Mouse (Mus musculus): Measurements from ENCODE around the gene Pbrm1. TPM values are rescaled to one million over a fixed set of nuclear protein-coding genes. Genes with fewer than 3 reads are reported as not detected.

The Pbrm1 gene
- total RNA-seq, 2 experiments from 2014 or later = 51.7 to 57.7 TPM

DNA sequence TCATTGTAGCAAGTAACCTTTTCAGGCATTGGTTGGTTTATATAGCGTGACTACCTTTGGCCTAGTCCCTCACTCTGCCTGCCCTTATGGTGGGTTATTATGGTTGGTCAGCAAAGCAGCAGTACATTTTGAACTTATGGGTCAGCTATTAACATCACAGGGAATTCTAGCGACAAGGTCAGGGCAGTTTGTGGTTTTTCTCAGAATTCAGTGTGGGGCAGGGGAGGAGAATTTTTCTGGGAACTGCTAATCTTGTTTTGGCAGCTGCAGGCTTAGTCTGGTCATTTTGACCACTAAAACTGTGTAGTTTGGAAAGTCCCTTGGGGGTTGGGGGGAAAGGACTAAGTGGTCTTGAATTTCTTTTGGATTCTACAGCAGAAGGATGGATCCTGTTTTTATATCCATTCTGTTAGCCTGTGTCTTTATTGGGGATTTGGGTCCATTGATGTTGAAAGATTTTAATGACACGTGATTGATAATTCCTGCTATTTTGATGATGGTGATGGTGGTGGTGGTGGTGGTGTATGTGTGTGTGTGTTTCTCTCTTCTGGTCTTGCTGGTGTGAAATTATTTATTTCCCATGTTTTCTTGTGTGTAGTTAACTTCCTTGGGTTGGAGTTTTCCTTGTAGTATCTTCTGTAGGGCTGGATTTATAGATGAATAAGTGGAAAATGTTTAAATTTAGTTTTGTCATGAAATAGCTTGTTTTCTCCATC lies 60.5 kb downstream of the Pbrm1 start:
- DNase-seq = no peak

DNA sequence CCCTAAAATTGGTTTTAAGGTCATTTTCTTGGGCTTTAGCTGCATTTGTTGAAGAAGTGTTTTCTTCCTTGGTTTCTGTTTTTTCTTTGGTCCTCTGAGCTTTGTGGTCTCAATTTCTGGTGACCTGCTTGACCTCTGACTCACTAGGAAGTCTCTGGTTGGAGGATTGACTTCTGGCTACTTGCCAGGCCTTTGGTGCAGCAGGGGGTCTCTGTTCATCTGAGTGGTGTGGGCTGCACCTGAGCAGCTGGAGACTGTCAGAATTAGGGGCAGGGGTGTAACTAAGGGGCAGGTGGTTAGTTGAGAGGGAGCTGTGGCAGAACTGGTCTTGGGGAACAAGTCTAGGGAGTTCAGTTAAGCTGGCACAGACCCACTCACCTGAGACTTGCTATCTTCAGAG lies 62.2 kb downstream of the Pbrm1 start:
- DNase-seq = no peak

DNA sequence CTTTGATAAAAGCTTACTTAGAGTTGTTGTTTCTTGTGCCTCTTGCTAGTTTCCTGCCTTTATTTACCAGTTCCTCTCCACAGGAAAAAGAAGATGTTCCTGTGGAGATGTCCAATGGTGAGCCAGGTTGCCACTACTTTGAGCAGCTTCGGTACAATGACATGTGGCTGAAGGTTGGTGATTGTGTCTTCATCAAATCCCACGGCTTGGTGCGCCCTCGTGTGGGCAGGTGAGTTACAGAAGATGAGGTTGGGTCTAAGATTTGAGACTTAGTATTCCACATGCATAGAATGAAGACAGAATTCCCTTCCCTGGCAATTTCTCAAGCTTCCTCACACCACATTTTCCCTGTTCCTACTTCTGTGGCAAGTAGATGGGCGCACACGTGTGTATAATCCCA lies 68.5 kb downstream of the Pbrm1 start:
- no peak for DNase-seq

DNA sequence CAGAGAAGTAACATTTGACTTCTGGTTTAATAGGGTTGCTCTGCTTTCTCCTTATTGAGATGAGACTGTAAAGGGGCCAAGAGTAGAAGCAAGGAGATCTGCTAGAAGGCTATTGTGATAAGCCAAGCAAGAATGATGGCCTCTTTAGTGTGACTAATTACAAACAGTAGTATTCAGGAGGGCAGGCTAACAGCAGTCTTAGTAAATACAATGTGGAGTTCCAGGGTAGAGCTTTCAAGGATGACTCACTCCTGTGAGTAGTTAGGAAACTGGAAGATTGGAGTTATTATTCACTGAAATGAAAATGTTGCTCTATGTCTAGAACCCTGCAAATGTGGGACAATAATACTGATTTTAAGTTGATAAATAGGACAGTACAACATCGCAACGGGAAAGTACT lies 69.6 kb downstream of the Pbrm1 start:
- DNase-seq = no peak

DNA sequence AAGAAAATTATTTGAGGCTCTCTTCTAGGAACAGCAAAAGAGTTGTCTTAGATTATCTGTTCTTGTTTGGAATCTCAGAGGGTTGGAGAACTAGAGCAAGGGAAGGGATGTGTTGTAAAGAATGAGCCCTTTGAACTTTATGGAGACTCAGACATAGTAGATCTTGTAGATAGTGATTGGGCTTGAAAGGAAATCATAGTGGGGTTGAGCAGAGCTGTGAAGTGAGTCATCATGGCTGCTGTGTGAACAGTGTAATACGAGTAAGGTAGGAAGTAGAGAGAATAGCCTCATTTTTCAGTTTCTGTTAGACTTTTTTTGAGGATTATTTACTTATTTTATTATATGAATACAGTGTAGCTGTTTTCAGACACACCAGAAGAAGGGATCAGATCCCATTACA lies 71.0 kb downstream of the Pbrm1 start:
- no peak for DNase-seq

DNA sequence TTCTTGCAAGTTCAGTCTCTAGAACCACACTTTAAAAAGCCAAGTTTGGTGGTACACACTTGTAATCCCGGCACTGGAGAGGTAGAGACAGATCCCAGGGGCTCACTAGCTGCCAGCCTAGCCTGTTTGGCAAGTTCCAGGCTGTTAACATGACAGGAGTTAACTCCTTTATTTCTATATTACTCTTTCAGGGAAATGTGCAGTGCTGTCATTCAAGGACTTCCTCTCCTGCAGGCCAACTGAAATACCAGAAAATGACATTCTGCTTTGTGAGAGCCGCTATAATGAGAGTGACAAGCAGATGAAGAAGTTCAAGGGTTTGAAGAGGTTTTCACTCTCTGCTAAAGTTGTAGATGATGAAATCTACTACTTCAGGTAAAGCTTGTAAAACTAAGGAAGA lies 86.2 kb downstream of the Pbrm1 start:
- DNase-seq = no peak

DNA sequence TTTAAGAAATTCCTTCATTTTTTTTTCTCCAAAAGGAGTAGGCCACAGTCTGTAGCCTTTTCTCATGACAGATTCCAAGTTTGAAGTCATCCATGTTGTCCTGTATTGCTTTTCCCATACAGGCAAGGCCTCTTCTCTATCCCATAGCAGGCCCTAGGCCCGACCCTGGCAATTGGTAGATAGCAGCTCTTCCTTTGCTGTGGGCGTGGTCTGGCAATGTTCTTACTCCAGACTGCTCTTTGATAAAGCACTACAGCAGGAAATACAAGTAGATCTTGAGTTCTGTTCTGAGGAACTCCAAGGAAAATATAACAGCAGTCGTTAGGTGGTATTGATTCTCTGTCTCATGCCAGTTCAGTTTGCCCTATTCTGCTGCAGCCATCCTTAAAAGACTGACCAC lies 91.7 kb downstream of the Pbrm1 start:
- DNase-seq = no peak

DNA sequence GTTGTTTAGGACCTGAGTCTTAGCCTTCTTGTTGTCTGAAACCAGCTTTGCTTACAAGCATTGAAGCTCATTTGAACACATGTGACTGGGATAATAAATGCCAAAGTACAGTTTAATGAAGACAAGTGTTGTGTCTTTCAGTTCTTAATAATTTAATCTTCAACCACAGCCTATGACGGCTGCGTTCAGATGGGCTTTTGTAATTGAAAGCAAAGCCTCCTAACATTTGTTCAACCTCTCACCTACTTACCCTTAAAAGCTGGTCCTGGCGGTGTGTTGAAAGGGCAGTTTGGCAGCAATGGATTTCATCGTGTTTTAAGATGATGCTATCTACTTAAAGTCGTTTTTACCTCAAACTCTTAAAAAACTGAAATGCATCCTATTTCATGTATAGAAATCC lies 93.2 kb downstream of the Pbrm1 start:
- no peak for DNase-seq

DNA sequence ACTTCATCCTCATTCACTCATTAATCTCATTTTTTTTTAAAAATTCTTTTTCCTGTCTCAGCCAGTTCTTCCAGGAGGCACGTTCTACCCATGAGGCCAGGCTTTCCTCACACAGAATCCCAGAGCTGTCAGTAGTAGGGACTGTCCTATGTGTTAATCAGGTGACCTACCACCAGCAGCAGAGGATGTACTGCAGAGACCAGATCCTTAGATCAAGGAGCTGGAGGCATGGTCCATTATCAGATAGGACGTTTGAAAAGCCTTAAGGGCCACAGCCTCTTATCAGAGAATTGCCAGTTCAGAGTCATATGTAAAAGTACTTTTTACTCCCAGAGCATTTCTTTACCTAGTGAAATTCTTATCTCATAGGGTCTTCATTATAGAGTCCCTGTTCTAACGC lies 95.1 kb downstream of the Pbrm1 start:
- no peak for DNase-seq

DNA sequence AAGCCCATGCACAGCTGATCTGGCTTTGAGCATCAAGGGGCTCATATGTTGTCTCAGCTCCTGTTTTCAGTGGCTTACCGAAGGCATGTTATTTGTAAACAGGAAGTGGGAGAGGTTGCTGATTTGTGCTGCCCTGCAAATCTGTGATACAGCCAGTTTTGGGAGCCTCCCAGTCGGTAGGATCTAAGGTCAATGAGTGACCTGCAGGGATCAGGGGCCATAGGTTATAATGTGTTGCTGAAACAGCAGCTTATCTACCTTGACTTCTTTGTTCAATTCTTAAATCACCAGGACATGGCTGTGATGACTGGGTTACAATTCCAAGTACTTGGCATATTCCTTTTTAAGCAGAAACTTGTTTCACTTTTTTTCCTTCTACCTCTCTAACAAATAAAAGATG lies 96.6 kb downstream of the Pbrm1 start:
- DNase-seq = no peak

DNA sequence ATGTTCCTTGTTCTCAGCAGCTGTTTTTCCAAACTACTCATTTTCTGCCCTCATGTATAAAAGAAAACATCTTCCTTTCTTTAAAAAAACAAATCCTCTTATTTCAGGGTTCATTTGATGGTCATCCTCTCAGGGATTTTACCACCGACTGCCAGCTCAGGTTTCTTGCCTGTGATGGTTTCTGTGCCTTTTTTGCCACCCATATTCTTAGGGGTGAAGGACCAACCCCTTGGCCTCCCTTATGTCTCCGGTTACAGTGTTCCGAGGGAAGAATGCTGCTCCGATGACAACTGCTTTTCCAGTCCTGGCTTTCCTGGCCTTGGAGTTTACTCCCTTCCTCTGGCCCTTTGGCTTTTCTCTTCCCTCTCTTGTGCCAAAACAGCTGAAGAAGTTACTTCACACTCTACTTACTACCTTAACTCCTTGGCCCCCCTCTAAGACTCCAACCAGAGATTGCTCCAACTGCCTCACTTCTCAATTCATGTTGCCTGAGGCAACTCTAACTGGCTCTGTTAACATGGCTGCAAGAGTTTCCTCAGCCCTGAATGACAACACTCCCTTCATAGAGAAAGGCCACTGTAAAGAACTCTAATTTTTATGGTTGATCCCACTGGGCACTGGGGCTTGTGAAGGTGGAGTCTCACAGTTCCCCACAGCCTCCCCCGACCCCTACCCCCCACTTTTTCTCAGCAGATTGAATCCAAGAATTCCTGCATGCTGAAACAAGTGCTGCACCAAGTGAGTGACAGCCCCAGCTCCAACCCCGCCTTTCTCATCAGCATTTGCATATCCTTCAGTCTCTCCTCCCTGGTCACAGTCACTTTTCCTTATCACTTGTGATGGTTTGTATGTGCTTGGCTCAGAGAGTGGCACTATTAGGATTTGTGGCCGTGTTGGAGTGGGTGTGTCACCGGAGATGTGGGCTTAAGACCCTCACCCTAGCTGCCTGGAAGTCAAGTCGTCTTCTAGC lies 106.5 kb downstream of the Pbrm1 start:
- DNase-seq = peak in 1 of 2 experiments; percentile 5

DNA sequence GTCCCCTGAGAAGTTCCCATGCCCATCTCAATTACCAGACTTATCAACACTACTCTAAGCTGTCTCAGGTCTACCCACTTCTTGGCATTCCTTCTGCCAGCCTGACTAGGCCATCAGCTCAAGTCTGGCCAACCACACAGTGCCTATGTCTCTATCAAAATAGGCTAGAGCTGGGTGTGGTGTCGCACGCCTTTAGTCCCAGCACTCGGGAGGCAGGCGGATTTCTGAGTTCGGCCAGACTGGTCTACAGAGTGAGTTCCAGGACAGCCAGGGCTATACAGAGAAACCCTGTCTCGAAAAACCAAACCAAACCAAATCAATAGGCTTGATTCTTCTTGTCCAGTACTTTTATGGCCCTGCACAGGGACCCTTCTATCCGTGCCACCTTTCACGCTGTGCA lies 107.9 kb downstream of the Pbrm1 start:
- no peak for DNase-seq

DNA sequence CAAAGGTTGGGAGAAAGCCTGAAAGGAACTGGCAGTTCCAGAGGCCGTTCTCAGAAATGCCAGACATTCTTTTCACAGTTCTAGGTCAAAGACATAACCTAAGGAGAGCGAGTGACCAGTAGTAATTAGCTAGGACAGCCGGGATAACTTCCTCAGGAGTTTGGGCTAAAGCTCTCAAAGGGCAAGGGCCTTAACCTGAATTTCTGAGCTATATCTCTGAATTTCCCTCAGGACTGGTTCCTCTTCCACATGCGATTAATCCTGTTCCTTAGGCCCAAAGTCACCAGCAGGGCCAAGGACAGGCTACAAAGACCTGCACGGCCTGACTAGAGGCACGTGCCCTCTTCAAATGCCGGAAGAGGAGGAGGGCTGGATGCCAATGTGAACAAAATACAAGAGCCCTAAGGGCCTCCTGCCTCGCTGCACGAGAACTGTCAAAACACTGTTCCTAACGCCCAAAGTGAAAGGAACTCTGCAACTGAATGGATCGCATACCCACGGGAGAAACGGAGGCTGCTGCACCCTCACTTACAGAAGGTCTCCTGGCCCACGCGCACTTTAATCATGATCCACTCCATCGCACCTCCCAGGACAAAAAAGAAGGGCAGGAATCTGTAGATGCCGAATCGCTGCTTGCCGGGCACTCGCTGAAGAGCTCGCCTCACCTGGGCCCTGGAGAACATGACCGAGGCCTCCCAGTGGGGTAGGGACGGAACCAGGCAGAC lies 109.3 kb downstream of the Pbrm1 start:
- peak; percentile 80 to 83 for DNase-seq

DNA sequence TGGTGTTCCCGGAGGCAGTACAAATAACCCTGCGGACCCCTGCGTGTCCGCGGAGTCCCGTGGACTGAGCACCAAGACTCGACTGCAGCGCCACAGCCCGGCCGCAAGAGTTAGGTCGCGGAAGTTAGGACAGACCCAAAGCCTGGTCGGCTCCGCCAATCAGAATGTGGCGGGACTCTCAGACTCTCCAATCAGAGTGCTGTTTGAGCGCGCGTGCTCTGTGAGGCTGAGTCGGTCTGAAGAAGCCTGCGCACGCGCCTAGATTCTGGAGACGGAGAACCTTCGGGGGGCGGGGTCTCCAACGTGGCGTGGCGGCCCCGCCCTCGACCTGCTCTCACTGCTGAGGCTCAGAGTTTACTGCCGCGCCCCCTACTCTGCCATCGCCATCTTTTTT lies 109.9 kb downstream of the Pbrm1 start, which contains the start of gene Smim4:
Smim4 (minus strand) TSS at position 131 of the 394 bp plus-strand sequence.
- peak; percentile 97 to 99 for DNase-seq

DNA sequence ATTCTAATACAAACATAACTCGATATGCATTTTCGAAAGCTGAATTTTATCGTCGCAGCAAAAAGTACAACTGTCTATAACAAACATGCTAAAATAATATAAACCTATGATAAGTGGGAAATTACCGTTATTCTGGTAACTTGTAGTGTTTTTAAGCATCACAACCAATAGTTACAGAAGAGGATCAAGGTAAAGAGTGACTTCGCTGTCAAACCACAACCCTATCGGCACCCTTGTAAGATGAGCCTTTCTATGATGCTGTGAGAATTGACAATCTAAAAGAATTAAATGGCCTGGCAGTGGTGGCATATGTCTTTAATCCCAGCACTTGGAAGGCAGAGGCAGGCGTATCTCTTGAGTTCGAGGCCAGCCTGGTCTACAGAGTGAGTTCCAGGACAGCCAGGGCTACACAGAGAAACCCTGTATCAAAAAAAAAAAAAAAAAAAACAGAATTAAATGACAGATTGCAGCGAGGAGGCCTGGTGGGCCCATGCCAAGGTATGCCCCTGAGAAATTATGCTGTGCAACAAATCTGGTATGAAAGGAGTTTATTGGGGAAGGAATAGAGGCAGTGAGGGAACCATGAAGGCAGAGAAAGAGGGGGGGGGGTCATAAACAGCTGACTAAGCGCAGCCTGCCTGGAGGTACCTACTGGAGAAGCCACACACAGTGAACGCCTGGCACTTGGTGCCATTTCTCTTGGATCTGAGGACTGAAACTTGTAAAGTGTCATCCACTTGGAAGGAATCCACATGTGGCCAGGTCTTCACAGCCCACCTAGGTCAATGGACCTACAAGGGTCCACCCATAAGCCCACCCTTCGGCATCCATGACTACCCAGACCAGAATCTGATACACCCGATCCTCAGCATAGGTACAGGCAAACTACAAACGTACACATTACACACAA lies 110.6 kb downstream of the Pbrm1 start:
- no peak for DNase-seq

DNA sequence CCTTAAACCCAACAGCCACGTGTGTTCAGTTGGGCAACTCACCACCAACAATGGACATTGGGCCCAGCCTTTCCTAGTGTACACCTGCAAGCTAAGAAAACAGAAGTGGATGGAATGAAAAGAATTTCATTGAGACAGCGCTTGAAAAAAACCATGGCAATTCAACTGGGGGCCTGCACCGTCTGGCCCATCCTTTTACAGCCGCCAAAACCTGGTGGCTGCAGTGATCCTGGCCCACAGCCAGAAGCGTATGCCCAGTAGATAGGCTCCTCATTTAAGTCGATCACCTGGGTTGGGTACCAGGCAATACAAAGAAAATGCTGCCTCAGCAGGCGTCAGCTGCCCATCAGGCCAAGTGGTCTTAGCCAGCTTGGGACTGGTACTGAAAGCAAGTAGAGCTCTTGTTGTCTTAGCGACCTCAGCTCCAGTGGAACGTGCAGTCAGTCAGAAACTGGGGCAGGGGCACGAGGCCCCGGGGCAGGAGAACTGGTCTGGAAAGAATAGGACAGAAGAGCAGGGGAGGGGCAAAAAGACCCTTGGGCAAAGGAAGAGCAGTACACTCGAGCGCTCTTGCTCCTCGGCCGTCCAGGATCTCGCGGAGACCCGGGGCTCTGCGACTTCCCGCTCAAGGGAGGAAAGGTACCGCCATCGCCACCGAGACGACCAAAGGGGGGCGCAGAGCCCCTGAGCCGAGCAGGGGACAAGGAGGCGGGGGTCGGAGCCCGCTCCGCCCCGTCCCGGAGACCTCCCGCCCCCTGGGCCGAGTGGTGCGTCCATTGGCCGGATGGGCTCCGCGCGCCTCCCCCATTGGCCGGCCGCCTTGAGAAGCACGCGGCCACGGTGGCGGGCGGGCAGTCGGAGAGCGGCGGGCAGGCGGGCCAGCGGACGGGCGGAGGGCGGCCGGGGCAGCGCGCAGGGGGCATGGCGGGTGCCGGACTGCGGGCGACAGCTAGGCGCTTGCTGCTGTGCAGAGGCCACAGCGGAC lies 111.6 kb downstream of the Pbrm1 start, which contains the start of gene Nt5dc2:
Nt5dc2 (plus strand) TSS at position 818 of the 985 bp plus-strand sequence.
- peak; percentile 90 to 93 for DNase-seq

DNA sequence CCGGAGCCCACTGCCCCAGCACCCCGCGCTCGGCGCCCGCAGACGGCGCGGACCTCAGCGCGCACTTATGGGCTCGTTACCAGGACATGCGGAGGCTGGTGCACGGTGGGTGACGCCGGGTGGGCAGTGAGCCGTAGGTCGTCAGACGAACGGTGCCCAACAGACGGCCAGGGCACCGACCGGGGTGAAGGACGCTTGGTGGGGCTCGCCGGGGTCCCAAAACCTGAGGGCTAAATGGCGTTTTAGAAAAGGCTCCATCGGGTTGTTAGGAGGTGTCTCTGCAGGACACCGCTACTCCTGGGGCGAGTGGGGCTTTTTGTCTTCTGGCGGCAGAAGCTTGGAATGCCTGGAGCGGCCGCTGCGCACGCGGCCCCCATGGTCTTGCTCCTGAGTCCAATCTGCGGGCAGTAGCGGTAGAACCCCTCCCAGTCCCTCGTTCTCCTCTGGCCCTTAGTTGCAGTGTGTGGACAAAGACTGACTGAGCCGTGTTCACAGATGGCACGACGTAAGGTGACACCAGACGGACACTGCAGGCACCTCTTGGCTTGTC lies 112.4 kb downstream of the Pbrm1 start:
- no peak for DNase-seq

DNA sequence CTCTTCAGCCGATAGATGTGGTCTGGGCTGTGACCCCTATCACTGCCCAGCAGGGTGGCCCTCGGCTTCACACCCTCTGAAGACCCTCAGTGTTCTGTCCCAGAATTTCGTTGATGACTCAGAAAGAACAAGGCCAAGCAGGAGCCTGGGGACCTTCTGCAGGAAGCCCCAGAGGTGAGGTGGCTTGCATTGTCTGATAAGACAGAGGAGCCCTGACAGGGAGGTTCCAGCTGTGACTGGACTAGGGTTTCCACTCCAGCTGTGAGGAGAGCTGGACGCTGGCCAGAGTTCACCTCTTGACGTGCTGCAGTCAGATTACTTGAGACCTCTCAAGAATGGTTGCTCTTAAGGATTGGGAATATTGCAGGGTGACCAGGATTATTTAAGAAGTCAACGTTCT lies 113.1 kb downstream of the Pbrm1 start:
- DNase-seq = no peak

DNA sequence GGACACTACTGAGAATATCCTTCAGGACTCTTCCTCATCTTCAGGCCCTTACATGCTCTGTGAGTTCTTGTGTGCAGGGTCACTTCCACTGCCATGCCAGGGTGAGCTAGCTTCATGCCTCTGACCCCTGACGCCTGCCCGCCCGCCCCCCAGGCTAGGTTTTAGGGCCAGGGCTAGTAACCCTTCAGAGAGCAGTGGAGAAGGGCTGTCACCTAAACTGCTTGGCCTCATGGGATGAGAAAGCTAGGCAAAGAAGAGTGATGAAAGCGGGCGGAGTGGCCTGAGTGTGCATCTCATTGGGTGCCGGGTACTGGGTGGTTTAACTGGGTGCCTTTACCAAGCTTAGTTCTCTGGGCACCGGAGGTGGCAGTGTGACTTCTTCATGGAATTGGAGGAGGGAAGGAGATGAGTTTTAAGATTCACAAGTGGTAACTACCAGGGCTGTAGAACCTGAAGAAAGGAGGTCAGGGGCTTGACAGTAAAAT lies 113.6 kb downstream of the Pbrm1 start:
- DNase-seq = no peak
